Mouse (Mus musculus): ENCODE measurements around the gene Sds.

Gene Sds

GRCm38 (mm10) chr5:120514031-120514677 is 37.8 kb downstream of the Sds start:
- in situ Hi-C loops (cut with MseI, MboI) = loop anchor here in 1 of 2 experiments (5.0 kb wide), 1 partner anchor 93 kb away; no protein-coding TSS in a partner anchor

DNA sequence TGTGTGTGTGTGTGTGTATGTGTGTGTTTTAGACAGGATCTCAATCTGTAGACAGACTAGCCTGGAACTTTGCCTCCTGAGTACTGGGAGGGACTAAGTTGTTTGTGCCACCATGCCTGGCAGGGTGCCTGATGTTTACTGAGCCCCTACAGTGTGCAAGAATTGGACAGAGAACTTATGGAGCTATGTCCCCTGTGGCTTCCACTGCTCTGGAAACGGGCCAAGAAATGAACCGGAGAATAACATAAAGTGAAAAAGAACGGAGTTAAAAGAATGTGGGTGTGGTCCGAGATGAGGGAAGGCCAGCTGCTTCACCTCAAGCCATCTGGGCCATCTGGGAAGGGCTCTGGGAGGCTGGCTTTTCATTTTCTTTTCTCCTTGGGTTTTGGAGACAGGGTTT is 38.4 kb downstream of the Sds start:
- in situ Hi-C loops (cut with MseI, MboI) = loop anchor here in 1 of 2 experiments (5.0 kb wide), 1 partner anchor 93 kb away; no protein-coding TSS in a partner anchor

DNA sequence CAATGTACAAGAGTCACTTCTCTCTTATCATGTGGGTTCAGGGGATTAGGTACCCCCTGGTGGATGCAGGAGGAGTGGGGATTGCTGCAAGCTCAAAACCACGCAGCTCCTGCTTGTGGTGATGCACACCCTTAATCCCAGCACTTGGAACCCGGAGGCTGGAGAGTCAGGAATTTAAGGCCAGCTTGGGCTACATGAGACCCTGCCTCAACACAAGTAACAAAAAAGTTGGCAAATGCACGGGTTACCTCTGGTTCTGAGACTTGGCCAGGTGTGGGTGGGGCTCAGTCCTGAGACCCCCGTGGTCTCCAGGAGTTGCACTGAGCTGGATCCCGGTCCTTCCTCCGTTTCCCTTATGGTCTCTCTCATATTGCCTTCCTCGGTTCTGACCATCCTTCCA is 39.1 kb downstream of the Sds start:
- in situ Hi-C loops (cut with MseI, MboI) = no loop called here

DNA sequence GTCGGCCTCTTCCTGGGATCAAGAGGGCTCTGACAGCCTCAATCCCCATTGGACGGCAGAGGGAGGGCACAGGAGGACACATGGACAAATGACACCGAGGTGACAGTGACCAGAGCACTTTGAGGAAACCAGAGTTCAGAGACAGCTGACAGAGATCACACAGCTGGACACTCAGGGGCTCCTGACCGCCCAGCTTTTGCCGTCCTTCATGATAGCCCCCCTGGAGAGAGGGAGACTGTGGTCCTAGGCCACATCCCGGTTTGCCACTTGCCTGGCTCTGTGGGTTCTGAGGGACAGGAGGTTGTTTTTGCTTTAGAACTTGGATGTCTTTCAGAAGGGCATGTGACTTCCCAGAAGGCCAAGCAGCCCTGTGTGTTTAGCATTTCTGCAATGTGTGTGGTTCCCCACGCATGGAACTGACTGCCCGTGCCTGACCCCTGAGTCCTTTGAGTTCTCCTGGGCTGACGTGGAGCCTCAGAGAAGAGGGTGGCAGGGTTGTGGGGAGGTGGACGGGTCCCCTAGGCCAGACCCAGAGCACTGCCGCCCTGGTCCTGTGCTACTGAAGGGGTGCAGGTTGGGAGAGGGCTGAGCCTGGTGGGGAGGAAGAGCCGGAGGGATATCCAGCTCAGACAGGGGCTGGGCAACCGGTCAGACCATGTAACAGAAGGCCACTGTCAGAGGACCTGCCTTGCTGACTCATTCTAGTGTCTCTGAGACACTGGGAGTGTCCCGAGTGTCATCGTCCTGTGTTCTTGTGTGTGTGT is 40.1 kb downstream of the Sds start:
- in situ Hi-C loops (cut with MseI, MboI) = no loop called here

DNA sequence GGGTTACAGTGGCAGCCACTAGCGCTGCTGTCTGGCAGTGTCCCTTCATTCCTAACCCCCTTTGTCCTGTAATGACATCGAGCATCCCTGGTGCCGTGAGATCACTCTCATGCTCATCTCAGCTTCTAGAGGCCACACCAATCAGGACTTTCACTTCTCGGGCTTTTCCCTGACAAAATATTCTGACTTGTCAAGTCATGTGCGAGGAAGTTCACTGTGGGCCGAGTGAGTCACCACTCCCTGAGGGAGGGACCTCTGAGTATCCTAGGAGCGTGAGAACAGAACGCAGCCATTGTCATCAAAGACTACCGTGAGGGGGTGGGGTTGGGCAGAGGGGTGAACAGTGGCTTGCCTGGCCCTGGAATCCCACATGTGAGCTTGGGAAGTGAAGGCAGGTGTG is 41.2 kb downstream of the Sds start:
- in situ Hi-C loops (cut with MseI, MboI) = no loop called here

DNA sequence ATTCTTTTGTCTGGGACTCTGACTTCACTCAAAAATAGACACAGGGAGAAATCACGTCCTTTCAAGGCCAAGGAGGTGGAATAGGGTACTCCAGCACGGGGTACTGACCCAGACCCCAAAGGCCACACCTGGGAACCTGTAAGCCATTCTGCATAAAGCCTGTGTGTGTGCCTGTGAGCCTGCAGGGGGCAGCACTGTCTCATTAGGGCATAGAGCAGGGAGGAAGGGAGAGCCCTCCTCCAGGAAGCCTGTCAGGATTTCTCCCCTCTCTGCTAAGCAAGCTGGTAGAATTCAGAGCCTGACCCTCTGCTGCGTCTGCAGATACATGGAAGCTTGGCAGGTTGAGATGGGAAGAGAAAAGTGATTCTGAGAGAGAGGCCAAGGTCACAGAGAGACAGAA is 46.3 kb downstream of the Sds start:
- in situ Hi-C loops (cut with MseI, MboI) = no loop called here

DNA sequence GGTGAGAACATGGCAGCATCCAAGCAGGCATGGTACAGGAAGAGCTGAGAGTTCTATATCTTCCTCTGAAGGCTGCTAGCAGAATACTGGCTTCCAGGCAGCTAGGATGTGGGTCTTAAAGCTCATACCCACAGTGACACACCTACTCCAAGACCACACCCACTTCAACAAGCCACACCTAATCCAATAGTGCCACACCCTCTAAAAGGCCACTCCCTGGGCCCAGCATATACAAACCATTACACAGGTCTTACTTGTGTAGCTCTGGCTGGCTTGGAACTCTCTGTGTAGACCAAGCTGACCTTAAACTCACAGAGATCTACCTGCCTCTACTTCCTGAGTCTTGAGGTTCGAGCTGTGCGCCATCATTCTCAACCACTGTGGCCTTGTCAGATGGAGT is 48.4 kb downstream of the Sds start:
- in situ Hi-C loops (cut with MseI, MboI) = no loop called here

DNA sequence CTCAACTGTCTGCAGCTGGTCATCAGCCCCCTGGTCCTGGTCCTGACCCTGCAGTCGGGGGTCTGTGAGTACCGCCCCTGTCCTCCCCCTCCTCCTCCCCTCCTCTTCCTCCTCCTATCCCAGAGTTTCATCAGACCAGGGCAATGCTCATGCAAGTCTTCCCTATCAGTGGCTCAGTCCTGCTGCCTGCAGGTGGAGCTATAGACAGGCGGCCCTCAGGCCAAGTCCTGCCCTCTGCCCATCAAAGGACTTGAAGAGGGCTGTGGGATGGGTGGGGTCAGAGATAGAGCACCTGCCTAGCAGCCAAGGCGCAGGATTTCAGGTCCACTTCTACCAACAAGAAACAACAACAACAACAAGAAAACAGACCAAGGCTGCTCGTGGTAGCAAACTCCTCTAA is 49.4 kb downstream of the Sds start:
- in situ Hi-C loops (cut with MseI, MboI) = no loop called here

GRCm38 (mm10) chr5:120526311-120526710 is 50.0 kb downstream of the Sds start:
- in situ Hi-C loops (cut with MseI, MboI) = no loop called here

GRCm38 (mm10) chr5:120527296-120527964 is 51.1 kb downstream of the Sds start:
- in situ Hi-C loops (cut with MseI, MboI) = no loop called here

GRCm38 (mm10) chr5:120531631-120532030 is 55.3 kb downstream of the Sds start:
- in situ Hi-C loops (cut with MseI, MboI) = no loop called here

Data from mouse trophoblast stem cell (cell line).